ENCODE assay signal across 8 mouse cellular contexts in genomic region chr10:67538585-67539400, GRCm38 (mm10). TPM values are rescaled to one million over a fixed set of nuclear protein-coding genes. Genes with fewer than 3 reads are reported as not detected.
DNase-seq lines count a peak whose midpoint lies in the region.

No protein-coding gene starts in this region.

- DNase-seq in cerebellum, adult 11-12 months = peak; percentile 21
- no peak for DNase-seq in cerebellum, adult 11 months
- DNase-seq in right cerebral cortex, adult 2 months (ENCODE audit: low spot score in 2 of 2) = peak; percentile 36 to 47
- no peak for DNase-seq in right cerebral cortex, postnatal 36 days (ENCODE audit: low spot score in 2 of 2)
- peak; percentile 13 for DNase-seq in gastrocnemius, postnatal 14 days
- peak; percentile 28 for DNase-seq in kidney, postnatal 10 days
- DNase-seq in natural killer cell, adult 2 months (ENCODE audit: low spot score in 2 of 2) = peak; percentile 7 to 24
- no peak for DNase-seq in MN1 (ENCODE audit: low spot score)

- intact Hi-C loops in gastrocnemius, postnatal 14 days (cut with DNase I; ENCODE audit: low total_unique reads) = loop anchor here (5.0 to 10.0 kb wide), 2 partner anchors 189 to 316 kb away; no protein-coding TSS in a partner anchor

RNA-seq across cellular contexts. Expression of gene Egr2, which starts 3.5 kb away (rescaled TPM):
- total RNA-seq in gastrocnemius, postnatal 14 days (2021) = 1 to 10 TPM; 1.3 to 3.9 TPM

RNA-seq across cellular contexts. Expression of gene Ado, which starts 10.0 kb away (rescaled TPM):
- total RNA-seq in gastrocnemius, postnatal 14 days (2021) = 10 to 100 TPM; 17.7 to 20.8 TPM

Comparison
In these comparisons a context has a peak if more than half of its experiments do, and no peak if none do; other contexts are left out.
1. DNase-seq: peak in cerebellum, adult 11-12 months (single experiment), right cerebral cortex, adult 2 months (2 of 2), gastrocnemius, postnatal 14 days (single experiment), kidney, postnatal 10 days (single experiment) and natural killer cell, adult 2 months (2 of 2); none in cerebellum, adult 11 months (single experiment), right cerebral cortex, postnatal 36 days (0 of 2) and MN1 (single experiment).